Mouse (Mus musculus) embryonic facial prominence, embryonic 11.5 days (tissue): Measurements from ENCODE around the gene Lce6a. TPM values are rescaled to one million over a fixed set of nuclear protein-coding genes. Genes with fewer than 3 reads are reported as not detected.

Experiments used
- ATAC-seq: fragments of 200-750 bp; cut with Nextera tagmentation; replicated peaks from 2 replicates; pipeline ENCODE4 v1.8.0; 2017; ENCODE audit warnings: low read depth; ENCODE audit not compliant: insufficient number of reproducible peaks, low FRiP score, low TSS enrichment
- DNase-seq: peaks from one replicate; pipeline ENCODE4 v3.0.0-alpha.2; 2015; ENCODE audit warnings: low spot score
- H3K27ac ChIP-seq: fragments of 300-500 bp; sonication (generic); replicated peaks from 2 replicates; pipeline ENCODE4 v1.5.1; 2014; ENCODE audit warnings: mild to moderate bottlenecking, low read depth, low read length, control low read depth
- H3K27me3 ChIP-seq: fragments of 300-500 bp; sonication (generic); 2 replicates; pipeline ENCODE4 v1.6.1; 2014; ENCODE audit warnings: mild to moderate bottlenecking, low read length, moderate library complexity, mixed read lengths; ENCODE audit not compliant: control insufficient read depth, insufficient read depth
- H3K36me3 ChIP-seq: fragments of 300-500 bp; sonication (generic); replicated peaks from 2 replicates; pipeline ENCODE4 v1.6.1; 2014; ENCODE audit warnings: low read depth, mild to moderate bottlenecking, low read length, moderate library complexity, mixed read lengths; ENCODE audit not compliant: control insufficient read depth, insufficient read depth
- H3K4me1 ChIP-seq: fragments of 300-500 bp; sonication (generic); 2 replicates; pipeline ENCODE4 v1.6.1; 2014; ENCODE audit warnings: low read length, mixed read lengths; ENCODE audit not compliant: control insufficient read depth, insufficient read depth
- H3K4me2 ChIP-seq: fragments of 300-500 bp; sonication (generic); 2 replicates; pipeline ENCODE4 v1.6.1; 2014; ENCODE audit warnings: low read depth, mild to moderate bottlenecking, control low read depth, low read length, moderate library complexity
- H3K4me3 ChIP-seq: fragments of 300-500 bp; sonication (generic); 2 replicates; pipeline ENCODE4 v1.5.1; 2014; ENCODE audit warnings: low read depth, low read length, control low read depth
- H3K9ac ChIP-seq: fragments of 300-500 bp; sonication (generic); replicated peaks from 2 replicates; pipeline ENCODE4 v1.6.1; 2014; ENCODE audit warnings: mild to moderate bottlenecking, control low read depth, low read length
- H3K9me3 ChIP-seq: fragments of 300-500 bp; sonication (generic); replicated peaks from 2 replicates; pipeline ENCODE4 v1.6.1; 2016; ENCODE audit warnings: mild to moderate bottlenecking, low read length, inconsistent platforms, mixed read lengths; ENCODE audit not compliant: control insufficient read depth
- WGBS: fragments of 180-500 bp; shearing (Covaris S2); extraction: QIAGEN DNeasy Blood & Tissue Kit; methylation state at CpG from one replicate; pipeline ENCODE4 v1.1.7; 2014; 5-methylcytosine and 5-hydroxymethylcytosine counted together
- polyA plus RNA-seq: library from polyadenylated mRNA; unstranded; fragments of >200 nt; fragmentation: Nextera tagmentation; extraction: Ambion mirVana; gene quantifications from 2 replicates; pipeline ENCODE4 v1.2.1, GENCODE M21; 2014

Lce6a gene
- polyA plus RNA-seq, 1 experiment from 2014 or later = not detected

GRCm38 (mm10) chr3:92607392-92607791 lies 14.1 kb downstream of the Lce6a start, which contains the start of gene 2210017I01Rik:
Gene 2210017I01Rik (minus strand): TSS chr3:92607492.
- Histone ChIP-seq H3K4me3 (no peak within 1 kb of the TSS), H3K27ac (no peak within 1 kb of the TSS), H3K9ac (no peak within 1 kb of the TSS), H3K4me1 (no peaks in the 10 kb centered on the region), H3K9me3 (no peaks in the 10 kb centered on the region), H3K36me3 (no peaks in the 10 kb centered on the region), H3K27me3 (no peaks in the 10 kb centered on the region), H3K4me2 (no peak within 1 kb of the TSS)
- DNase-seq (no peak), ATAC-seq (no peak)

GRCm38 (mm10) chr3:92602169-92602568 lies 19.3 kb downstream of the Lce6a start:
- 48% methylated on average over 1 of the region's 1 CpGs for WGBS
- no peak overlapping the region for H3K4me3 ChIP-seq
- peak; percentile 62 for DNase-seq
- H3K9me3 ChIP-seq = no peaks in the 10 kb centered on the region
- no peak overlapping the region for H3K27ac ChIP-seq
- H3K4me1 ChIP-seq = no peaks in the 10 kb centered on the region
- H3K4me2 ChIP-seq = no peak overlapping the region
- no peak for ATAC-seq
- H3K9ac ChIP-seq = no peak overlapping the region
- H3K27me3 ChIP-seq = no peaks in the 10 kb centered on the region
- H3K36me3 ChIP-seq = no peaks in the 10 kb centered on the region

- ATAC-seq (no peak), DNase-seq (no peak)
- Histone ChIP-seq H3K27ac (no peak overlapping the region), H3K9me3 (no peaks in the 10 kb centered on the region), H3K9ac (no peak overlapping the region), H3K4me1 (no peaks in the 10 kb centered on the region), H3K36me3 (no peaks in the 10 kb centered on the region), H3K4me2 (no peak overlapping the region), H3K4me3 (no peak overlapping the region), H3K27me3 (no peaks in the 10 kb centered on the region)
- whole genome bisulfite sequencing = 42% methylated on average over 1 of the region's 1 CpGs
These were observed 21.0 kb downstream of the Lce6a start for GRCm38 (mm10) chr3:92600456-92600855.

GRCm38 (mm10) chr3:92599973-92600372 lies 21.5 kb downstream of the Lce6a start:
- no peak for DNase-seq

GRCm38 (mm10) chr3:92598429-92598828 lies 23.0 kb downstream of the Lce6a start:
- H3K4me1 ChIP-seq = no peaks in the 10 kb centered on the region
- no peaks in the 10 kb centered on the region for H3K27me3 ChIP-seq
- H3K9ac ChIP-seq = no peak overlapping the region
- no peaks in the 10 kb centered on the region for H3K36me3 ChIP-seq
- H3K4me2 ChIP-seq = no peak overlapping the region
- WGBS = 96% methylated on average over 2 of the region's 2 CpGs
- DNase-seq (no peak), ATAC-seq (no peak)
- H3K4me3 ChIP-seq = no peak overlapping the region
- H3K27ac ChIP-seq = no peak overlapping the region
- H3K9me3 ChIP-seq = no peaks in the 10 kb centered on the region

More at GRCm38 (mm10) chr3:92599973-92600372, 21.5 kb downstream of the Lce6a start:
- Histone ChIP-seq H3K4me1 (no peaks in the 10 kb centered on the region), H3K4me2 (no peak overlapping the region), H3K36me3 (no peaks in the 10 kb centered on the region), H3K27ac (no peak overlapping the region), H3K9me3 (no peaks in the 10 kb centered on the region), H3K9ac (no peak overlapping the region), H3K27me3 (no peaks in the 10 kb centered on the region), H3K4me3 (no peak overlapping the region)
- no peak for ATAC-seq

- no peak within 1 kb of the TSS for H3K9ac ChIP-seq
- no peaks in the 10 kb centered on the region for H3K4me1 ChIP-seq
- H3K27ac ChIP-seq = no peak within 1 kb of the TSS
- no peak within 1 kb of the TSS for H3K4me2 ChIP-seq
- no peak within 1 kb of the TSS for H3K4me3 ChIP-seq
- H3K9me3 ChIP-seq = no peaks in the 10 kb centered on the region
- DNase-seq (no peak), ATAC-seq (no peak)
- H3K27me3 ChIP-seq = no peaks in the 10 kb centered on the region
- WGBS = 62% methylated on average over 1 of the region's 1 CpGs
- H3K36me3 ChIP-seq = no peaks in the 10 kb centered on the region
These were observed 32.6 kb downstream of the Lce6a start, which contains the start of gene Smcp for GRCm38 (mm10) chr3:92588858-92589257. Gene Smcp (minus strand): TSS chr3:92588997.

- Histone ChIP-seq H3K27ac (no peak overlapping the region), H3K9ac (no peak overlapping the region), H3K27me3 (no peaks in the 10 kb centered on the region), H3K36me3 (no peaks in the 10 kb centered on the region), H3K4me1 (no peaks in the 10 kb centered on the region), H3K9me3 (no peaks in the 10 kb centered on the region), H3K4me3 (no peak overlapping the region), H3K4me2 (no peak overlapping the region)
- no peak for DNase-seq
- 88% methylated on average over 3 of the region's 3 CpGs for WGBS
- ATAC-seq = no peak
These were observed 34.3 kb downstream of the Lce6a start for GRCm38 (mm10) chr3:92587190-92587589.

- DNase-seq (no peak), ATAC-seq (no peak)
- Histone ChIP-seq H3K9ac (no peak overlapping the region), H3K27me3 (no peaks in the 10 kb centered on the region), H3K4me3 (no peak overlapping the region), H3K27ac (no peak overlapping the region), H3K4me1 (no peaks in the 10 kb centered on the region), H3K9me3 (no peaks in the 10 kb centered on the region), H3K36me3 (no peaks in the 10 kb centered on the region), H3K4me2 (no peak overlapping the region)
- 39% methylated on average over 1 of the region's 1 CpGs for WGBS
These were observed 36.4 kb downstream of the Lce6a start for GRCm38 (mm10) chr3:92585055-92585454.
